Mouse (Mus musculus) large intestine, adult 2 months (tissue): ENCODE data around the gene Washc2. TPM values are rescaled to one million over a fixed set of nuclear protein-coding genes. Genes with fewer than 3 reads are reported as not detected.
"Not testable (repeated sequence)": the region's sequence is repeated elsewhere in the genome, so short reads cannot be mapped to it uniquely, and the experiment has no call there.

Experiments used
- DNase-seq: peaks from one replicate; pipeline ENCODE4 v3.0.0-alpha.2; 2012; ENCODE audit warnings: low read depth, low spot score
- WGBS: fragments of 180-500 bp; shearing (Covaris S2); methylation state at CpG from one replicate; pipeline ENCODE4 v1.1.7; 2018; 5-methylcytosine and 5-hydroxymethylcytosine counted together
- polyA plus RNA-seq: library from polyadenylated mRNA; depleted of rRNA; stranded (reverse); fragments of >200 nt; gene quantifications from 2 replicates; pipeline ENCODE4 v1.2.3, GENCODE M21; 2012; rRNA removed

Washc2 gene
- polyA plus RNA-seq = 24.6 and 40.3 TPM in 2 replicates

- under 1% methylated on average over 51 of the region's 51 CpGs for WGBS
- DNase-seq = peak; percentile 94
These were observed at the start of gene Washc2 for GRCm38 (mm10) chr6:116207729-116208534. TSS of gene Washc2 (plus strand) at chr6:116208038.

- no peak for DNase-seq
- 90% methylated on average over 1 of the region's 1 CpGs for WGBS
These were observed 41.5 kb upstream of the Washc2 start for GRCm38 (mm10) chr6:116166383-116166782.

GRCm38 (mm10) chr6:116173511-116174099, 34.2 kb upstream of the Washc2 start:
- not testable (repeated sequence) for DNase-seq
- WGBS = 92% methylated on average over 37 of the region's 37 CpGs

GRCm38 (mm10) chr6:116178376-116178775, 29.5 kb upstream of the Washc2 start:
- DNase-seq = peak; percentile 76
- WGBS = 40% methylated on average over 2 of the region's 2 CpGs

- WGBS = 35% methylated on average over 3 of the region's 3 CpGs
- DNase-seq = peak; percentile 67
These were observed 27.1 kb upstream of the Washc2 start for GRCm38 (mm10) chr6:116180731-116181130.

- no peak for DNase-seq
- 40% methylated on average over 5 of the region's 5 CpGs for WGBS
These were observed 24.3 kb upstream of the Washc2 start for GRCm38 (mm10) chr6:116183509-116183908.

- DNase-seq = no peak
- WGBS = 32% methylated on average over 2 of the region's 2 CpGs
These were observed 21.4 kb upstream of the Washc2 start for GRCm38 (mm10) chr6:116186485-116186884.

- no peak for DNase-seq
- 57% methylated on average over 1 of the region's 1 CpGs for WGBS
These were observed 18.4 kb upstream of the Washc2 start for GRCm38 (mm10) chr6:116189417-116189816.

GRCm38 (mm10) chr6:116192809-116193311, 15.0 kb upstream of the Washc2 start:
- DNase-seq = no peak
- under 1% methylated on average over 51 of the region's 51 CpGs for WGBS

- peak; percentile 81 for DNase-seq
- whole genome bisulfite sequencing = 2% methylated on average over 68 of the region's 68 CpGs
These were observed 14.1 kb upstream of the Washc2 start, which contains the start of gene Tmcc1 for GRCm38 (mm10) chr6:116193394-116194393. TSS of gene Tmcc1 (minus strand) at chr6:116193486.

- WGBS = 79% methylated on average over 8 of the region's 8 CpGs
- DNase-seq = no peak
These were observed 12.0 kb upstream of the Washc2 start for GRCm38 (mm10) chr6:116195811-116196210.

- no peak for DNase-seq
- WGBS = 28% methylated on average over 3 of the region's 3 CpGs
These were observed 9.7 kb upstream of the Washc2 start for GRCm38 (mm10) chr6:116198173-116198572.

- WGBS = 67% methylated on average over 2 of the region's 2 CpGs
- no peak for DNase-seq
These were observed 8.2 kb upstream of the Washc2 start for GRCm38 (mm10) chr6:116199682-116200081.

GRCm38 (mm10) chr6:116227767-116228166, 19.9 kb downstream of the Washc2 start:
- DNase-seq = no peak
- WGBS = 78% methylated on average over 11 of the region's 11 CpGs

- peak; percentile 22 for DNase-seq
- WGBS = 62% methylated on average over 12 of the region's 12 CpGs
These were observed 21.1 kb downstream of the Washc2 start for GRCm38 (mm10) chr6:116228785-116229525.

GRCm38 (mm10) chr6:116234821-116235220, 27.0 kb downstream of the Washc2 start:
- 79% methylated on average over 2 of the region's 2 CpGs for WGBS
- DNase-seq = not testable (repeated sequence)

- no peak for DNase-seq
These were observed 27.5 kb downstream of the Washc2 start for GRCm38 (mm10) chr6:116235336-116235735.

GRCm38 (mm10) chr6:116238083-116238482, 30.2 kb downstream of the Washc2 start:
- whole genome bisulfite sequencing = 91% methylated on average over 5 of the region's 5 CpGs
- no peak for DNase-seq

More at GRCm38 (mm10) chr6:116235336-116235735, 27.5 kb downstream of the Washc2 start:
- 89% methylated on average over 5 of the region's 5 CpGs for WGBS

GRCm38 (mm10) chr6:116240371-116240770, 32.5 kb downstream of the Washc2 start:
- 73% methylated on average over 2 of the region's 2 CpGs for WGBS

More at GRCm38 (mm10) chr6:116240371-116240770, 32.5 kb downstream of the Washc2 start:
- DNase-seq = no peak
